Mouse (Mus musculus) embryo, embryonic 11 days (tissue): ENCODE results near the gene Nanp.

ENCODE experiments used
- DNase-seq: peaks from one replicate; pipeline ENCODE4 v3.0.0-alpha.2; 2015

The Nanp gene

GRCm38 (mm10) chr2:151039232-151039695 lies at the start of gene Nanp, which contains the start of gene Ninl:
TSS of gene Nanp (minus strand) at chr2:151039398.
TSS of gene Ninl (minus strand) at chr2:151039382.
- DNase-seq = peak; percentile 96

GRCm38 (mm10) chr2:151056637-151057036 lies 17.4 kb upstream of the Nanp start:
- DNase-seq = no peak

GRCm38 (mm10) chr2:151040411-151040810 lies 1.2 kb upstream of the Nanp start:
- no peak for DNase-seq

GRCm38 (mm10) chr2:151039726-151040125 lies 528 bp upstream of the Nanp start:
- DNase-seq = no peak

GRCm38 (mm10) chr2:151038811-151039222 lies 381 bp downstream of the Nanp start:
- peak; percentile 62 for DNase-seq

GRCm38 (mm10) chr2:151037876-151038552 lies 1.2 kb downstream of the Nanp start:
- DNase-seq = peak; percentile 10

- no peak for DNase-seq
These were observed 1.9 kb downstream of the Nanp start for GRCm38 (mm10) chr2:151037292-151037691.

- DNase-seq = no peak
These were observed 2.5 kb downstream of the Nanp start for GRCm38 (mm10) chr2:151036721-151037120.

GRCm38 (mm10) chr2:151034435-151034834 lies 4.8 kb downstream of the Nanp start:
- DNase-seq = no peak

- no peak for DNase-seq
These were observed 18.0 kb downstream of the Nanp start for GRCm38 (mm10) chr2:151021158-151021557.

- no peak for DNase-seq
These were observed 23.9 kb downstream of the Nanp start for GRCm38 (mm10) chr2:151015316-151015715.

GRCm38 (mm10) chr2:151011273-151011672 lies 27.9 kb downstream of the Nanp start:
- DNase-seq = no peak

GRCm38 (mm10) chr2:151009515-151010085 lies 29.6 kb downstream of the Nanp start:
- DNase-seq = no peak

- DNase-seq = peak; percentile 91
These were observed 30.2 kb downstream of the Nanp start for GRCm38 (mm10) chr2:151008939-151009509.

- no peak for DNase-seq
These were observed 30.7 kb downstream of the Nanp start for GRCm38 (mm10) chr2:151008517-151008932.

GRCm38 (mm10) chr2:151008006-151008405 lies 31.2 kb downstream of the Nanp start:
- DNase-seq = no peak

GRCm38 (mm10) chr2:151006281-151006945 lies 32.8 kb downstream of the Nanp start:
- no peak for DNase-seq

GRCm38 (mm10) chr2:151004390-151004789 lies 34.8 kb downstream of the Nanp start:
- DNase-seq = no peak

- no peak for DNase-seq
These were observed 35.4 kb downstream of the Nanp start for GRCm38 (mm10) chr2:151003796-151004195.

- DNase-seq = no peak
These were observed 37.5 kb downstream of the Nanp start for GRCm38 (mm10) chr2:151001619-151002175.

GRCm38 (mm10) chr2:151000402-151001178 lies 38.6 kb downstream of the Nanp start:
- peak; percentile 70 for DNase-seq

GRCm38 (mm10) chr2:150999021-150999420 lies 40.2 kb downstream of the Nanp start:
- peak; percentile 64 for DNase-seq
